Mouse (Mus musculus): ENCODE results near the gene Plppr1.

GRCm38 (mm10) chr4:49148775-49149174 lies 89.7 kb downstream of the Plppr1 start:
- TF ChIP-seq POLR2A (IDR thresholded peaks at IDR 0.05; ENCODE audit: insufficient read length, low read depth) (no peak), USF1 (IDR thresholded peaks at IDR 0.05; ENCODE audit: low read depth) (no peak), SRF (IDR thresholded peaks at IDR 0.05; ENCODE audit: control insufficient read depth, insufficient read length, low read depth) (no peak), MYOG (IDR thresholded peaks at IDR 0.05; ENCODE audit: control insufficient read depth in 1 of 3, insufficient read depth in 1 of 3, insufficient read length in 2 of 3, low read depth in 2 of 3) (no peak), POLR2AphosphoS2 (IDR thresholded peaks at IDR 0.05; ENCODE audit: insufficient read length, low read depth) (no peak), E2F4 (IDR thresholded peaks at IDR 0.05; ENCODE audit: insufficient read depth) (no peak), MAX (IDR thresholded peaks at IDR 0.05; ENCODE audit: low read depth) (no peak), TCF3 (IDR thresholded peaks at IDR 0.05; ENCODE audit: insufficient read length, low read depth) (no peak), CEBPB (IDR thresholded peaks at IDR 0.05; ENCODE audit: insufficient read depth, poor library complexity, severe bottlenecking) (no peak), TCF12 (IDR thresholded peaks at IDR 0.05; ENCODE audit: insufficient read depth, poor library complexity, severe bottlenecking) (no peak), MYOD1 (IDR thresholded peaks at IDR 0.05; ENCODE audit: control insufficient read depth in 1 of 3, insufficient read length in 2 of 3, low read depth in 2 of 3) (no peak)
